13 mouse cellular contexts compared by ENCODE assay signal in the genomic region with DNA sequence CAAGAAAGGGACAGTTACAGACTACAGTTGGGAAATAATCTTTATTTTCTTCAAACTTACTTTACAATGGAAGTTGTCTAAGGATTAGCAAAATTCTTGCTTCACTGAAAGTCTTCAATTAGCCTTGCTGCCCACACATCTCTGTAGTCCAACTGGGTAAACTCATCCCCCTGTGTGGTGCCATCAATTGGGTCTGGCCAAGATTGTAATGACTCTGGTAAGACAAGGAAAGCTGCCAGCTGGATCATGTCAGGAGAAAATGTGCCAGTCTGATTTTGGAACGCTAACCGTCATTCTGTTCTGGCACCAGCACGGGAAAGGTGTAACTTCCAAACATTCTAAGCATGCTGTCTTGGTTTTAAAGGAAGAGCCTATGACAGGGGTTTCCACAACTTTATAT. TPM values are rescaled to one million over a fixed set of nuclear protein-coding genes. Genes with fewer than 3 reads are reported as not detected.
DNase-seq lines count a peak whose midpoint lies in the region; ATAC-seq and TF ChIP-seq lines count a peak whose summit lies in the region.
"Had no signal": no experiment of that assay in that cellular context is flagged by ENCODE, and none has a peak within 500 bp of the region (broad histone marks: within the 10 kb centered on the region; RNA-seq: fewer than 3 reads in every experiment).

No protein-coding gene starts in this region.

- peak; percentile 7 to 13 for DNase-seq in left cerebral cortex, postnatal 14 days (ENCODE audit: low spot score in 2 of 2)
- DNase-seq in left cerebral cortex, adult 2 months (ENCODE audit: extremely low spot score in 1 of 2, low spot score in 2 of 2): no peak
- DNase-seq in cerebellum, adult 18-20 months: peak; percentile 74 to 75
- DNase-seq in forebrain, postnatal 0 days: peak; percentile 41
- DNase-seq in ovary, postnatal 36 days (ENCODE audit: low spot score): no peak
- no peak for DNase-seq in spleen, postnatal 4 days (ENCODE audit: low spot score in 2 of 2)
- DNase-seq: B cell, adult 2 months; embryo, embryonic 11 days; thymus, adult 18-20 months had no signal

- H3K27ac ChIP-seq in forebrain, embryonic 15.5 days (replicated peaks): no peak overlapping the region
- H3K27ac ChIP-seq in forebrain, embryonic 12.5 days: no peak overlapping the region
- no peak overlapping the region for H3K27ac ChIP-seq in left cerebral cortex, adult 2 months
- no peak overlapping the region for H3K27ac ChIP-seq in forebrain, postnatal 0 days (ENCODE audit: low read depth, low read length)
- H3K27ac ChIP-seq: liver, embryonic 14.5 days had no signal

- H3K9ac ChIP-seq in forebrain, embryonic 15.5 days (replicated peaks): no peak overlapping the region
- no peak overlapping the region for H3K9ac ChIP-seq in forebrain, embryonic 12.5 days
- no peak overlapping the region for H3K9ac ChIP-seq in forebrain, postnatal 0 days
- H3K9ac ChIP-seq: liver, embryonic 14.5 days had no signal

- no peaks in the 10 kb centered on the region for H3K27me3 ChIP-seq in forebrain, embryonic 15.5 days
- no peaks in the 10 kb centered on the region for H3K27me3 ChIP-seq in forebrain, embryonic 12.5 days
- H3K27me3 ChIP-seq in forebrain, postnatal 0 days (ENCODE audit: insufficient read depth, low read length): no peaks in the 10 kb centered on the region

- peaks cover 18% of the 10 kb centered on the region; the same call in 1 of the 2 replicates for H3K4me1 ChIP-seq in forebrain, embryonic 15.5 days
- H3K4me1 ChIP-seq in forebrain, embryonic 12.5 days: no peaks in the 10 kb centered on the region
- 0 out of 2 replicates have a peak, but pooled peaks cover 3% of the 10 kb centered on the region for H3K4me1 ChIP-seq in forebrain, postnatal 0 days (ENCODE audit: insufficient read depth)

- WGBS in forebrain, embryonic 15.5 days: 55% methylated on average over 3 of the region's 3 CpGs
- whole genome bisulfite sequencing in forebrain, embryonic 12.5 days: 93% methylated on average over 3 of the region's 3 CpGs
- 44% methylated on average over 3 of the region's 3 CpGs for WGBS in forebrain, postnatal 0 days

- no peaks in the 10 kb centered on the region for H3K36me3 ChIP-seq in forebrain, embryonic 15.5 days
- H3K36me3 ChIP-seq in forebrain, embryonic 12.5 days (replicated peaks): no peaks in the 10 kb centered on the region
- no peaks in the 10 kb centered on the region for H3K36me3 ChIP-seq in forebrain, postnatal 0 days (ENCODE audit: insufficient read depth)

- peak; percentile 59 for ATAC-seq in forebrain, embryonic 15.5 days (replicated peaks)
- ATAC-seq in forebrain, embryonic 12.5 days (ENCODE audit: low FRiP score): no peak
- no peak for ATAC-seq in forebrain, postnatal 0 days

- TF ChIP-seq CTCF in left cerebral cortex, adult 2 months (IDR thresholded peaks at IDR 0.05): no peak
- no peak for TF ChIP-seq CTCF in forebrain, postnatal 0 days (IDR thresholded peaks at IDR 0.05; ENCODE audit: low read depth)

- intact Hi-C loops in left cerebral cortex, postnatal 14 days (cut with DNase I): no loop called here
- intact Hi-C loops in left cerebral cortex, adult 2 months (cut with DNase I): no loop called here

- no peak overlapping the region for H3K4me3 ChIP-seq in forebrain, embryonic 15.5 days
- no peak overlapping the region for H3K4me3 ChIP-seq in forebrain, embryonic 12.5 days (replicated peaks)
- H3K4me3 ChIP-seq in left cerebral cortex, adult 2 months: no peak overlapping the region
- H3K4me3 ChIP-seq in forebrain, postnatal 0 days (ENCODE audit: low read depth, low read length): no peak overlapping the region

- H3K9me3 ChIP-seq in forebrain, embryonic 15.5 days: no peaks in the 10 kb centered on the region
- H3K9me3 ChIP-seq in forebrain, embryonic 12.5 days: no peaks in the 10 kb centered on the region
- H3K9me3 ChIP-seq in forebrain, postnatal 0 days (ENCODE audit: low read length): no peaks in the 10 kb centered on the region

- H3K4me2 ChIP-seq in forebrain, embryonic 15.5 days (replicated peaks): no peak overlapping the region
- no peak overlapping the region for H3K4me2 ChIP-seq in forebrain, embryonic 12.5 days
- no peak overlapping the region for H3K4me2 ChIP-seq in forebrain, postnatal 0 days (ENCODE audit: low read depth)
- H3K4me2 ChIP-seq: midbrain, embryonic 11.5 days had no signal

RNA-seq across cellular contexts. Expression of gene Serpini1, which starts 25.9 kb away (rescaled TPM):
- 120 and 123 TPM in 2 replicates for polyA plus RNA-seq in forebrain, embryonic 15.5 days (2015; fragmentation: Nextera tagmentation; extraction: Ambion mirVana)
- polyA plus RNA-seq in forebrain, embryonic 12.5 days (2016; fragmentation: Nextera tagmentation; extraction: Ambion mirVana): 33.8 and 34.7 TPM in 2 replicates
- total RNA-seq in left cerebral cortex, postnatal 14 days (2021): 100 to 1,000 TPM; 181 TPM
- total RNA-seq in left cerebral cortex, adult 2 months (2021): 100 to 1,000 TPM; 242 to 289 TPM
- total RNA-seq in forebrain, postnatal 0 days (2014; rRNA removed): 110 and 112 TPM in 2 replicates
- 97.1 and 117 TPM in 2 replicates for polyA plus RNA-seq in forebrain, postnatal 0 days (2015; fragmentation: Nextera tagmentation; extraction: Ambion mirVana)

RNA-seq across cellular contexts. Expression of gene Pdcd10, which starts 26.6 kb away (rescaled TPM):
- polyA plus RNA-seq in forebrain, embryonic 15.5 days (2015; fragmentation: Nextera tagmentation; extraction: Ambion mirVana): 75.1 and 82.6 TPM in 2 replicates
- polyA plus RNA-seq in forebrain, embryonic 12.5 days (2016; fragmentation: Nextera tagmentation; extraction: Ambion mirVana): 90.6 and 97.5 TPM in 2 replicates
- total RNA-seq in left cerebral cortex, postnatal 14 days (2021): 10 to 100 TPM; 66.2 to 69.8 TPM
- 10 to 100 TPM; 59.1 to 66.1 TPM for total RNA-seq in left cerebral cortex, adult 2 months (2021)
- total RNA-seq in forebrain, postnatal 0 days (2014; rRNA removed): 65.7 and 71.9 TPM in 2 replicates
- 98.0 and 110 TPM in 2 replicates for polyA plus RNA-seq in forebrain, postnatal 0 days (2015; fragmentation: Nextera tagmentation; extraction: Ambion mirVana)

Comparison
In these comparisons a context has a peak if more than half of its experiments do, and no peak if none do; other contexts are left out.
1. DNase-seq: peak in left cerebral cortex, postnatal 14 days (2 of 2), cerebellum, adult 18-20 months (2 of 2) and forebrain, postnatal 0 days (single experiment); none in left cerebral cortex, adult 2 months (0 of 2), ovary, postnatal 36 days (single experiment) and spleen, postnatal 4 days (0 of 2).